Mouse (Mus musculus) liver, postnatal 0 days (tissue): ENCODE results near the gene Tspear. TPM values are rescaled to one million over a fixed set of nuclear protein-coding genes. Genes with fewer than 3 reads are reported as not detected.

Source experiments
- ATAC-seq: fragments of 200-750 bp; cut with Nextera tagmentation; 2 replicates; pipeline ENCODE4 v1.8.0; 2017; ENCODE audit warnings: mild to moderate bottlenecking, moderate library complexity
- DNase-seq: peaks from one replicate; pipeline ENCODE4 v3.0.0-alpha.2; 2016
- H3K27ac ChIP-seq: fragments of 300-500 bp; sonication (generic); 2 replicates; pipeline ENCODE4 v1.5.1; 2014; ENCODE audit warnings: antibody characterized with exemption, moderate library complexity, mild to moderate bottlenecking, low read depth
- H3K27me3 ChIP-seq: fragments of 300-500 bp; sonication (generic); 2 replicates; pipeline ENCODE4 v1.6.1; 2014; ENCODE audit warnings: low read length, control low read depth, mixed read lengths; ENCODE audit not compliant: insufficient read depth
- H3K36me3 ChIP-seq: fragments of 300-500 bp; sonication (generic); replicated peaks from 2 replicates; pipeline ENCODE4 v1.6.1; 2014; ENCODE audit warnings: mild to moderate bottlenecking, control low read depth, low read length, moderate library complexity, mixed read lengths; ENCODE audit not compliant: insufficient read depth
- H3K4me1 ChIP-seq: fragments of 300-500 bp; sonication (generic); 2 replicates; pipeline ENCODE4 v1.6.1; 2014; ENCODE audit warnings: antibody characterized with exemption, mild to moderate bottlenecking, control low read depth; ENCODE audit not compliant: insufficient read depth
- H3K4me2 ChIP-seq: fragments of 300-500 bp; sonication (generic); 2 replicates; pipeline ENCODE4 v1.6.1; 2014; ENCODE audit warnings: low read depth, mild to moderate bottlenecking, low read length, moderate library complexity, mixed read lengths
- H3K4me3 ChIP-seq: fragments of 300-500 bp; sonication (generic); 2 replicates; pipeline ENCODE4 v1.5.1; 2014; ENCODE audit warnings: low read depth, low read length
- H3K9ac ChIP-seq: fragments of 300-500 bp; sonication (generic); replicated peaks from 2 replicates; pipeline ENCODE4 v1.6.1; 2014; ENCODE audit warnings: mild to moderate bottlenecking, moderate library complexity
- H3K9me3 ChIP-seq: fragments of 300-500 bp; sonication (generic); 2 replicates; pipeline ENCODE4 v1.6.1; 2016; ENCODE audit warnings: mild to moderate bottlenecking, control low read depth, low read length, mixed read lengths
- CTCF ChIP-seq: sonication (generic); IDR thresholded peaks from 2 replicates; pipeline ENCODE4 v1.5.1; 2016; ENCODE audit warnings: antibody characterized with exemption, low read depth
- EP300 ChIP-seq: IDR thresholded peaks from 2 replicates; pipeline ENCODE4 v1.6.1; 2016; ENCODE audit warnings: antibody characterized with exemption, low read depth, mild to moderate bottlenecking
- WGBS: fragments of 180-500 bp; shearing (Covaris S2); extraction: QIAGEN DNeasy Blood & Tissue Kit; methylation state at CpG from one replicate; pipeline ENCODE4 v1.1.7; 2014; ENCODE audit not compliant: insufficient replicate concordance; 5-methylcytosine and 5-hydroxymethylcytosine counted together
- polyA plus RNA-seq: library from polyadenylated mRNA; unstranded; fragments of >200 nt; fragmentation: Nextera tagmentation; extraction: Ambion mirVana; gene quantifications from 2 replicates; pipeline ENCODE4 v1.2.1, GENCODE M21; 2015

Gene Tspear
- polyA plus RNA-seq, 1 experiment from 2014 or later = 0.06 TPM

DNA sequence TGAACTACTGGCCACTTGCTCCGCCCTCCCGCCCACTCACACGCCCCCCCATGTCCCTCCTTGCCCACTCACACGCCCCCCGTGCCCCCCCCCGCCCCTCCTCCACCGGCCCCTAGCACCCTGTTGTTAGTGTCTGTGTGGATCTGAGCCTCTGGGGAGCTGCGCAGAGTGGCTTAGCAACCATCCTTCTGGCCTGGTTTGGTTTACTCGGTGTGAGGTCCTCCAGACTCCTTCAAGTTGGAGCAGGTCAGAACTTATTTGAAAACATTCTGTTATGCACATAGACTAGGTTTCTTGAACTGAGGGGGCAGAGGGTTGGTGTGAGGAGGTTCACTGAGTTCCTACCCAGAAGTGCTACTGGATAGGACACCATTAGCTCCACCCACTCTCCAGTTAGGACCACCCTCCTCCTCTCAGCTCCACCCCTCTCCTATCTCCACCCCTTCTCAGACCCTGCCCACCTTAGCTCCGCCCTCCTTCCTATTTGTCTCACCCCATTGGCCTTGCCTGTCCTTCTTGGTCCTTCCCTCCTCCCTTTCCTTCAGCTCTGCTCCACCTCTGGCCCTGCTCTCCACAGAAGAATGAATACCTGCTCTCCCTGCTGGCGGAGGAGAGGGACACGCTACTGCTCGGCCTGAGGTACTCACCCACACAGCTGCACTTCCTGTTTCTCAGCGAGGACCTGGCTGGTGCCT is 177.8 kb downstream of the Tspear start:
- H3K9me3 ChIP-seq = no peaks in the 10 kb centered on the region
- no peaks in the 10 kb centered on the region for H3K27me3 ChIP-seq
- TF ChIP-seq CTCF = no peak
- no peak for TF ChIP-seq EP300
- no peak overlapping the region for H3K9ac ChIP-seq
- DNase-seq = peak; percentile 46
- H3K27ac ChIP-seq = no peak overlapping the region
- no peak overlapping the region for H3K4me3 ChIP-seq
- no peaks in the 10 kb centered on the region for H3K4me1 ChIP-seq
- H3K4me2 ChIP-seq = peak overlapping the region; percentile 47
- no peaks in the 10 kb centered on the region for H3K36me3 ChIP-seq
- ATAC-seq = peak; percentile 79
- WGBS = 31% methylated on average over 14 of the region's 14 CpGs

DNA sequence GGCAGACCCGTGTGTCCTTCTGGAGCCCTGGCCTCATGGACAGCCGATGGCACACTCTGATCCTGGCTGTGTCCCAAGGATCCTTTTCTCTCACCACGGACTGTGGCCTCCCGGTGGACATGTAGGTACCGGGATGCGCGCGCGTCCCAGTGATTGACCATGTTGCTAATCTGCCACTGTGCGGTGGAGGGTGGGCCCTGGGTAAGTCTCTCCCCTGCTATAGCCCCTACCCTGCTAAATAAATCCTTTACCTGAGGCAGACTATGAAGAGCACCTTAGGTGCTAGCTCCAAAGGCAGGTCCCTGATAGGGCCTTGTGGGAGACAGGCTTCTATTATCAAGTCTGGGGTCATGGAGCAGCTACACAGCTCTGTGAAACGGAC is 178.4 kb downstream of the Tspear start:
- peak overlapping the region; percentile 47 for H3K4me2 ChIP-seq
- H3K27me3 ChIP-seq = no peaks in the 10 kb centered on the region
- TF ChIP-seq EP300 (no peak), CTCF (no peak)
- DNase-seq = no peak
- ATAC-seq = no peak
- H3K9ac ChIP-seq = no peak overlapping the region
- no peaks in the 10 kb centered on the region for H3K36me3 ChIP-seq
- 33% methylated on average over 11 of the region's 11 CpGs for WGBS
- H3K4me1 ChIP-seq = no peaks in the 10 kb centered on the region
- H3K4me3 ChIP-seq = no peak overlapping the region
- no peaks in the 10 kb centered on the region for H3K9me3 ChIP-seq
- H3K27ac ChIP-seq = no peak overlapping the region

DNA sequence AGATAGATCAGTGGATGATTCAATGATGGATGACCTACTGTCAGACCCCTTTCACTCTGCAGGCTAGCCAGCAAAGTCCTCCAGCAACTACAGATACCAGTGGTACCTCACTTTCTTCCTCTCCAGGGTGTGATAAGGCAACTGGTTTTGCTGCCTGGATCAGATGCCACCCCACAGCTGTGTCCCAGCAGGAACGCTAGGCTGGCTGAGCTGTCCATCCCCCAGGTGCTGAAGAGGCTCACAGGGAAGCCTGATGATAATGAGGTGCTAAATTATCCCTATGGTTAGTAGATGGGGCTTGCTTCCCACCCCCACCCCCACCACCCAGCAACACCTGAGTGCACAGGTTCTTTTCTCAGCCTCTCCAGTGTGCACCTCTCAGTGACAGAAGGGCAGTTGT is 181.2 kb downstream of the Tspear start:
- Histone ChIP-seq H3K4me2 (no peak overlapping the region), H3K4me1 (no peaks in the 10 kb centered on the region), H3K9me3 (no peaks in the 10 kb centered on the region), H3K4me3 (no peak overlapping the region), H3K9ac (no peak overlapping the region), H3K36me3 (no peaks in the 10 kb centered on the region), H3K27ac (no peak overlapping the region), H3K27me3 (no peaks in the 10 kb centered on the region)
- no peak for TF ChIP-seq EP300
- no peak for TF ChIP-seq CTCF
- ATAC-seq = no peak
- WGBS = 17% methylated on average over 1 of the region's 1 CpGs
- DNase-seq = no peak

DNA sequence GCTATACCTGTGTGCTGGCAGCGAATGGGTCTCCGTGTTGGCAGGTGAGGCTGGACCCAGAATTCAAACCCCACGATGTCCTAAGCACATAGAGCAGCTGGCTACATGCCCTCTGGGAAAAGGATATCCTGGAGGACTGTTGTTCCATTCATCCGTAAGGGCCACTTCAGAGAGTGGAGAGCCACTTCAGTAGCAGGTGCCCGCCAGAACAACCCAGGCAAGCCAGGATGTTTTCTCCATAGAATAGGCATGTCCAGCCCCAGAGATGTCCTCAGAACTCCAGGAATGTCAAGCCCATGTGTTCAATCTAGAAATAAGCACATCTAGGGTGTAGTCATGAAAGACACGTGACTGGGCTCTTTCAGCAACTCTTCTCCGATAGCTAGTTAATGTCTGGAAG is 183.3 kb downstream of the Tspear start:
- no peaks in the 10 kb centered on the region for H3K9me3 ChIP-seq
- H3K4me1 ChIP-seq = no peaks in the 10 kb centered on the region
- DNase-seq (no peak), ATAC-seq (no peak)
- no peak overlapping the region for H3K4me3 ChIP-seq
- TF ChIP-seq CTCF (no peak), EP300 (no peak)
- 75% methylated on average over 7 of the region's 7 CpGs for WGBS
- no peak overlapping the region for H3K9ac ChIP-seq
- H3K36me3 ChIP-seq = no peaks in the 10 kb centered on the region
- no peak overlapping the region for H3K4me2 ChIP-seq
- H3K27me3 ChIP-seq = no peaks in the 10 kb centered on the region
- no peak overlapping the region for H3K27ac ChIP-seq

DNA sequence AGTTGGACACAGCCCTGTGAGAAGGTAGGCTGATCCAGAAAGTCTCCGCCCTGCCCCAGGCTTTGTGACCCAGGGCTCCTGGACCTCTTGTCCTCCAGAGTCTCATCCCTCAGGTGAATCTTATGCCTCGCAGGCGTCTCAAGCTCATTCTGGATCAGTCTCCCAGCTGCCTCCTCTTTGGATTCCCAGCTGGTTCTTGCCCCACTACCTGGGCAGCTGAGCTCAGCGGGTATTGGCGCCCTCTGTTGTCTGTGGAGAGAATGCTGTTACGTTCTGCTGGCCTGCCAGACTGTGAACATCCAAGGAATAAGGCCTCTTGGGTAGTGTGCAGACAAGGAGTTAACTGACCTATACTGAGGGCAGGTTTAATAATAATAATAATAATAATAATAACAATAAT is 192.6 kb downstream of the Tspear start:
- Histone ChIP-seq H3K27me3 (no peaks in the 10 kb centered on the region), H3K9me3 (no peaks in the 10 kb centered on the region), H3K36me3 (no peaks in the 10 kb centered on the region), H3K9ac (no peak overlapping the region), H3K27ac (no peak overlapping the region), H3K4me2 (no peak overlapping the region), H3K4me1 (no peaks in the 10 kb centered on the region), H3K4me3 (no peak overlapping the region)
- DNase-seq = peak; percentile 30
- TF ChIP-seq EP300 (no peak), CTCF (peak; percentile 54)
- no peak for ATAC-seq
- WGBS = 59% methylated on average over 6 of the region's 6 CpGs

DNA sequence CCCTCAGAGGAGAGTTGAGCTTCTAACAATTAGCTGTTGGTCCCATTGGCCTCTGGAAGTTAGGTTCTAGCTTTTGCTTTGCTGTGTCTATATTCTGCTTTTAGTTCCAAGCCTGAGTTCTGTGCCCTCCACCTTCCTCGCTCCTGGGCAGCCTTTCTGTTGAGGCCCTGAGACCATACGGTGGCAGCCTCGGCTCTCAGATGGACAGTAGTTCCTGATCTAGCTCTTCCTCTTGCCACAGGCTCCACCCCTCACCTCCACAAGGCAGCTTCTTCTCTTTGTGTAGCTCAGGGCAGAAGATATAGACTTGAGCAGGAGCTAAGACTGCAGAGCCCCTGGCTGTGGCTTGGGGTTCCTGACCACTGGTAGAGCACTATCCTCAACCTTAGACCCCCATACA is 193.9 kb downstream of the Tspear start:
- TF ChIP-seq EP300 (no peak), CTCF (peak; percentile 24; the same call in 1 of the 2 replicates)
- Histone ChIP-seq H3K4me2 (no peak overlapping the region), H3K4me1 (no peaks in the 10 kb centered on the region), H3K27ac (no peak overlapping the region), H3K9me3 (no peaks in the 10 kb centered on the region), H3K27me3 (no peaks in the 10 kb centered on the region), H3K4me3 (no peak overlapping the region), H3K9ac (no peak overlapping the region), H3K36me3 (no peaks in the 10 kb centered on the region)
- 35% methylated on average over 3 of the region's 3 CpGs for WGBS
- DNase-seq (no peak), ATAC-seq (no peak)
